Mouse (Mus musculus): ENCODE data around the gene Serf2.

Gene Serf2

DNA sequence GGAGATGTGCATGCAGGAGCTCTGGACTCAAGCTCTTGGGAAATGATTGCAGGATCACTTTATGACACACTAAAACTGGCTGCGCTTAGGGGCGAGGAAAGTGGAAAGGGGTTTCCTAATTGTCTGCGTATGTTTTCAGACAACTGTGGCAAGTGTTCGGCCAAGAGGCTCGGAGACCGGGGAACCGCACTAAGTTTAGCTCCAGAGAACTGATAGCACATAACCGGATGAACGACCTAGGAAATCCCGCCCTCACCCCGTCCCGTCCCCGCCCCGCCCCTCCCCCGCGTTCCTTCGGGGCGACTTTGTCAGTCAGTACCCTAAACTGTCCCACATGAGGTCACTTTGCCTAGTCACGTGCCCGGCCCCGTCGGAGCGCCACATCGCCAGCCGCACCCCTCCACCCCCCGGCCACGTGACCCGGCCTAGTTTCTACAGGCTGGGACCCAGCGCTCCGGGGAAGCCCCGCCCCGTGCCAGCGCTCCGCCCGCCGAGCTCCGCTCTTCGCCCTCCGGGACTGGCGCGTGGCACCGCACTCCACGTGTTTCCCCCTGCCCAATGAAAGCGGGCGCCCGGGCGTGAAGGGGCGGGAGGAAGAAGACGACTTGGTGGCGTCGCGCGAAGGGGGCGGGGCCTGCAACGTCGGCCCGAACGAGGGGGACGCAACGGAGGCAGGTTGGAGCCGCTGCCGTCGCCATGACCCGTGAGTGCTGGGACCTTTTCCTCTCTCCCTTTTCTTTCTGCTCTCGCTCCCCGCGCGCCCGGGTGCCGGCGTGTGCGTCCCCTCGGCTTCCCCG, at the start of gene Serf2:
Gene Serf2 (plus strand): TSS at position 457 of the 797 bp plus-strand sequence.
- peak; percentile 96 for DNase-seq (ENCODE audit: low read depth, low spot score)

DNA sequence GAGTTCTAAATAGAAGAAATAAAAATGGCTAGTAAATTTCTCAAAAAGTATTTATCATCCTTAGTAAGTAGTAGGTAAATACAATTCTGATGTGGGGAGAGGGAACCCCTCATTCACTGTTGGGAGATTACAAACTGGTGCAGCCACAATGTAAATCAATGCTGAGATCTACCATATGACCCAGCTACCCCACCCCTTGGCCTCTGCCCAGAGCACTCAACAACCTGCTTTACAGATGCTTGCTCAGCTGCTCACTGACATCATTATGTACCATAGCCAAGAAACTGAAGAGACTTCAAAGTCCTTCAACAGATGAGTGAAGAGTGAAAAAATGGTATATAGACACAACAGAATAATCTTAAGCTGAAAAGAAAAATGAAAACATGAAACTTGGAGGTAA, 45.7 kb upstream of the Serf2 start:
- no peak for DNase-seq (ENCODE audit: low read depth, low spot score)

DNA sequence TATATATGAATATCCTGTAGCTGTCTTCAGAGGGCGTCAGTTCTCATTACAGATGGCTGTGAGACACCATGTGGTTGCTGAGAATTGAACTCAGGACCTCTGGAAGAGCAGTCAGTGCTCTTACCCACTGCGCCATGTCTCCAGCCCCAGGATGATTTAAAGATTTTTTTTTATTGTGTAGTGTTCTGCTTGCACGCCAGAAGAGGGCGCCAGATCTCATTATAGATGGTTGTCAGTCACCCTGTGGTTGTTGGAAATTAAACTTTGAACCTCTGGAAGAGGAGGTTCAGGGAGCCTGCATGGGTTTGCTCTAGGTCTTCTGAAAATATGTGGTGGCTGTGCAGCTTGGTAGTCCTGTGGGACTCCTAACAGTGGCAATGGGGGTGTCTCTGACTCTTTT, 40.8 kb upstream of the Serf2 start:
- no peak for DNase-seq (ENCODE audit: low read depth, low spot score)

GRCm38 (mm10) chr2:121412843-121413386, 36.1 kb upstream of the Serf2 start:
- no peak for DNase-seq (ENCODE audit: low read depth, low spot score)

DNA sequence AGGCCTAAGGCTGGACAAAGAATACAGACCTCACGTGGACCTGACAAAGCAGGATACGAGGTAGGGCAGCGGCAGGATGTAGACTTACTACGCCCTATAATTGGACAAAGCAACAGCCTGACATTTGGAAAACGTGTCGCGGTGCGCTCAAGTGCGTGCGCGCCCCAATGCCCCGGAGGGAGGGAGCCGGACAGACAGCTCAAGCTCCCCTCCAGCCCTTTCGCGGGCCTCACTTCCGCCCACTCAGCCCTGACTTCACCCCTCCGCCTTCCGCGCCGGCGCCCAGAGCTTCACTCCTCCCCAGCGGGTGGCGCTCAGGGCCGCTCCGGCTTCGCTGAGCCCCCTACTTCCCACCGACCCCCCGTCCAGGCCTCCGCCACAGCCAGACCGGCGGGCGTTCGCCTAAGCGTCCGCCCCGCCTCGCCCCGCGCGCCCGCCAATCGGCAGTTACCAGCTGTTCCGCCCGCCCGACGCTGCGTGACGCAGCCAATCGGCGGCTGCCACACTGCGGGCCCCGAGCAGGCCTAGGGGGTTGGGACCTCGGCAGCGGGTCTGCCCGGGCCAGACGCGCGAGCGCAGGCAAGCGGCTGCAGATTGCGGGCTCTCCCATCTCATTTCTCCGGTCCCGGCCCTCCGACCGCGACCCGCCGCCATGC, 35.5 kb upstream of the Serf2 start, which contains the start of the genes Pdia3 and Catsper2:
Gene Pdia3 (plus strand): TSS at position 389 of the 656 bp plus-strand sequence.
Gene Catsper2 (minus strand): TSS at position 406 of the 656 bp plus-strand sequence.
- DNase-seq (ENCODE audit: low read depth, low spot score): peak; percentile 92

DNA sequence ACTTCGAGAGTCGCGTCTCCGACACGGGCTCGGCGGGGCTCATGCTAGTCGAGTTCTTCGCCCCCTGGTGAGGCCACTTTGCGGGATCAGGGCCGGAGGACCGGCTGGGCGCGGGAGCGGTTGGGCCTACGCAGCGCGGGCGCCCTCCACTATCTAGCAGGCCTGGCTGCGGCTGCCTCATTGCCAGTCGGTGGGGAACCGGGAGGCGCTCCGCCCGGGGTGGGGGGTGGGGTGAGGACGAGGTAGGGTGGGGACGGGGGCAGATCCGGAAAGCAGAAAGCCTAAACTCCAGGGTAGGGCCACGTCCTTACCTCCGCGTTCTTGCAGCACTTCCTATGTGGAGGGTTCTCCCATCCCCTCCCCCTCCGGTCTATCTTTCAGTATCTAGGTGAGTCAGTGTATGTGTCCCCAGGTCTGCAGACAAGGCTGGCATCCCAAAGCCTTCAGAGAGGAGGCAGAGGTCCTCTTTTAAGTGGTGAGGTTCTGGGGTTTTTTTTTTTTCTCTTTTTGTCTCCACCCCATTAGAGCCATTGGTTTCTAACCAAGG, 34.8 kb upstream of the Serf2 start:
- DNase-seq (ENCODE audit: low read depth, low spot score): peak; percentile 5

DNA sequence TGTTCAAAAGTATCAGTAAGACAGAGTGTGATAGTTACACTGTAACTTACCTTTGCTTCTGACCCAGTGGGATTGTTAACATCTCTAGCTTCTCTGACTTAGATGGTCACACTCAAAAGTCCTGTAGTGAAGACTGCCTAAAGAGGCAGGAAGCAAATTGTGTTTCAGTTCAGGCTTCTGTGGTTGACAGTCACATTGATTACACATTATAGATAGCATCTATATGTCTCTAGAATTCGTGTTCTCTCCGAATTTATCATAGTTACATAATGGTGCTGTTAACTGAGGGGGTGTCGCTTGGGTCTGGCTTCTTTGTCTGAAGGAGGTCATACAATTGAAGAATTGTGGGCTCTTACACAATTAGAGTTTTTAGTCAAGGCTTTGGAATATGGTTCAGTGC, 33.9 kb upstream of the Serf2 start:
- DNase-seq (ENCODE audit: low read depth, low spot score): no peak

GRCm38 (mm10) chr2:121415591-121415990, 33.4 kb upstream of the Serf2 start:
- no peak for DNase-seq (ENCODE audit: low read depth, low spot score)

GRCm38 (mm10) chr2:121416356-121416755, 32.6 kb upstream of the Serf2 start:
- no peak for DNase-seq (ENCODE audit: low read depth, low spot score)

- DNase-seq (ENCODE audit: low read depth, low spot score): no peak
Measured at GRCm38 (mm10) chr2:121418476-121418875, 30.5 kb upstream of the Serf2 start.

DNA sequence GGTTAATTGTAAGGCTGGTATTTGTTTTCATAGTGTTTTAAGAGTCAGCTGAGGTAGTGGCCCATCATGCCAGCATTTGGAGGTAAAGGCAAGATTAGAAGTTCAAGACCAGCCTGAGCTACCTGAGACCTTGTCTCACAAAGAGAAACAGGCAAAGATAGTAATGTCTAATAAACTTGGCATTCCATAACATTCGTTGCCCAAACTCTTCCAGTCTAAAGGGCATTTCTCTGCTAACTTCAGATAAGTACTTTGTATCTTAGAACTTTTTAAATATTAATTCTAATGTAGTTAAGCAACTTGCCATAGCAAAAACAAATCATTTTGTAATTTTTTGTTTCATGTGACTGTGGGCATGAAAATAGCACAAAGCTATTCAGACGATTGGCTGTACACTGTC, 25.8 kb upstream of the Serf2 start:
- DNase-seq (ENCODE audit: low read depth, low spot score): no peak

DNA sequence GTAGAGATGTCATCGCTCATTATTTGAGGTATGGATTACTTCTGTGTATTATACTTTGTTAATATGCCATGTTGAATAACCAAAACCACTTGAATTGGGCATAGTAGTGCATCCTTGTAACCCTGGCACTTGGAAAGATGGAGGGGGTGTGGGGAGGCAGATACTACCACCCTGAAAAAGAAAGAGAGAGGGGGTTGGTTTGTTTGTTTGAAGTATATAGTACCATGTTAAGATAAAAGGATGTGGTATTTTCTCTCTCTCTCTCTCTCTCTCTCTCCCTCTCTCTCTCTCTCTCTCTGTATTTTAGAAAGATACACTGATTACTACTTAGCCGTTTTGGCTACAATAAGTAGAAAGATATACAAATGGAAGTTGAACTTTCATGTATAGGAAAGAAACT, 23.1 kb upstream of the Serf2 start:
- no peak for DNase-seq (ENCODE audit: low read depth, low spot score)

GRCm38 (mm10) chr2:121434854-121435253, 14.1 kb upstream of the Serf2 start:
- DNase-seq (ENCODE audit: low read depth, low spot score): no peak

DNA sequence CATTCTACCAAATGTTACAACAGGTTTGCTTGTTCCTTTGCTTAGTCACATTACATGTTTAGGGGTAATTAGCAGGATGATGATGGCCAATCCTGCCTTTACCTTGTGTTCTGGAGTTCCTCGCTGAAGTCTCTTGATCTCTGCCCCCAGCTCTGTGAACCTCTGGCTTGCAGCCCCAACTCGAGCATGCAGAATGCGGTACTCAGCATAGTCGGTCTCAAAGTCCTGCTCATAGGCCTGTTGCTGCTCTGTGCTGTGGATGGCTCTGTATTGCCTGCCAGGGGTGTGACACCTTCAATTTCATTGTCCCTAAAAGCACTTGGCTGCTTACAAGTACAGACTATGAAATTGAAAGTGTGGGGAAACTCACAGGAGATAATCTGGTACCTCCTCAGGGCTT, 9.2 kb upstream of the Serf2 start:
- no peak for DNase-seq (ENCODE audit: low read depth, low spot score)

- DNase-seq (ENCODE audit: low read depth, low spot score): no peak
Measured at GRCm38 (mm10) chr2:121440834-121441605, 8.0 kb upstream of the Serf2 start.

GRCm38 (mm10) chr2:121441800-121442199, 7.2 kb upstream of the Serf2 start:
- no peak for DNase-seq (ENCODE audit: low read depth, low spot score)

DNA sequence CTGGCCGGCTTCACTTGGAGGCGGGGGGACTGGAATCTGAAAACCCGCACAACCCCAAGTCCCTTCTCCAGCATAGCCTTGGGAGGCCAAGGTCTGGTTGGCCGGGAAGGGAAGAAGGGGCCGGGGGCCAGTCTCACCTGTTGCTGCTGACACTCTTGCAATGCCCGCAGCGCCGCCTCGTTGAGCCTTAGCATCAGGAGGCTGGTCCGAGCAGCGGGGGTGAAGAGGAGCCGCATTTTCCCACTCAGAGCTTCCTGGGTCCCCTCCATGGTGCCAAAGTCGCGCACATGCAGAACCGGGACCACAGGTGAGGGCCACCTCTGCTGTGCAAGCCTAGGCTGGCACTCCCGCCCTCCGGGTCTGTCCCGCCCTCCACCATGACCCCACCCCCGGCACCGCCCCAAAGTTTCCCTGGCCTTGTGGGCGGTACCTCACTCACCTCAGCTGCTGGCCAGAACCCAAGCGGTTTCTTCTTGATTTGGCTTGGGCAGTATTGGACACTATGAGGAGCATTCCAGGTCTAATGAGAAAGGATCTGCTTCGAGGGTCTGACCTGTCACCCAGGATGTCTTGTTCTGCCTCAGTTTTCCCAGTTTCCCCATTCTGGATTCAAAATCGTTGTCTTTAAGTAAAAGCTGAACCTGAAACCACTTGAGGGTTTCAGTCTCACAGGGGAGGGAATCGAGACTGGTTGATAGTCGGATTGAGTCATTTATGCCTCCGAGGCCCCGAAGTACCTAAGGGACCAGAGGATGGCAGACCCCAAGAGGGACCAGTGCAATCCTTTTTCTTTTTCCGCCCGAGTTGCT, 6.5 kb upstream of the Serf2 start:
- no peak for DNase-seq (ENCODE audit: low read depth, low spot score)

GRCm38 (mm10) chr2:121443068-121443349, 6.0 kb upstream of the Serf2 start:
- no peak for DNase-seq (ENCODE audit: low read depth, low spot score)

GRCm38 (mm10) chr2:121444178-121444577, 4.8 kb upstream of the Serf2 start, which contains the start of gene Ell3:
Gene Ell3 (minus strand): TSS chr2:121444278.
- no peak for DNase-seq (ENCODE audit: low read depth, low spot score)

DNA sequence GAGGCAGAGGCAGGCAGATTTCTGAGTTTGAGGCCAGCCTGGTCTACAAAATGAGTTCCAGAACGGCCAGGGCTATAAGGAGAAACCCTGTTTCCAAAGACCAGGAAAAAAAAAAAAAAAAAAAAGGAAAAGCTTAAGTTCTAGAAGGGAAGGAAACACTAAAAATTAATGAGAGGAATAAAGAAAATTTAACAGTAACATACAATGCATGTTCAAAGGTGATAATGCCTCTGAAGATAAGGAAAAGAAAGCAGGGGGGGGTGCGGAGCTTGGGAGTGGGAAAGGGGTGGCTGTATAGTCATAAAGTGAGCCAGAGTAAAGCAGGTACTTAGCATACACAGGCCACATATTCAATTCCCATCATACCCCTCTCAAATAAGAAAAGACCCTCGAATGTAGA, 3.9 kb upstream of the Serf2 start:
- no peak for DNase-seq (ENCODE audit: low read depth, low spot score)

DNA sequence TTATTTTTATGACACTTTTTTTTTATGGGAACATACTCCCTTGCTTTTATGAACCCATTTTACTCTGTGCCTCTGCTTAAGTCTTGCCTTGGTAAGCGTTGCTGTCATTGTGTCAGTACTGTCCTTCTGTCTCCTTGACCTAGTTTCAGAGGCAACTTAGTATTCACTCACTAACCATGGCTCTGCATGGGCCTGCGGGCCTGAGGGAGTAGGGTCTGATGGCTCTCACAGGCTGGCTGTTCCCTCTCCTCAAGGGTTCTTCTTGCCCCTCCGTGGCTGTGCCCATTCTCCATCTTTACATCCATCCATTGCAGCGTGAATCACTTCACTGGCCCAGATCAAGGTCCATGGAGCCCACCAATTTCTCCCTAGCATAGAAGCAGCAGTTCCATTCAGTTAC, 2.5 kb upstream of the Serf2 start:
- DNase-seq (ENCODE audit: low read depth, low spot score): no peak
